Mouse (Mus musculus) E14TG2a.4 (cell line): ENCODE measurements around the gene Fam83g.

Experiments used
- H3K27me3 ChIP-seq: 2 replicates; pipeline ENCODE4 v1.6.1; 2014; ENCODE audit warnings: low read length, control low read depth; ENCODE audit not compliant: insufficient read depth
- H3K36me3 ChIP-seq: 2 replicates; pipeline ENCODE4 v1.6.1; 2014; ENCODE audit warnings: low read length, control low read depth; ENCODE audit not compliant: insufficient read depth
- H3K4me1 ChIP-seq: replicated peaks from 2 replicates; pipeline ENCODE4 v1.6.1; 2014; ENCODE audit warnings: low read depth, low read length, control low read depth
- H3K4me3 ChIP-seq: replicated peaks from 2 replicates; pipeline ENCODE4 v1.5.1; 2014; ENCODE audit warnings: mild to moderate bottlenecking, low read length
- H3K9me3 ChIP-seq: 2 replicates; pipeline ENCODE4 v1.6.1; 2014; ENCODE audit warnings: low read length, control low read depth
- CTCF ChIP-seq: conservative IDR thresholded peaks from 2 replicates; pipeline ENCODE4 v1.5.1; 2014; ENCODE audit warnings: low read length
- NANOG ChIP-seq: IDR thresholded peaks from 2 replicates; pipeline ENCODE4 v1.6.1; 2014; ENCODE audit warnings: borderline replicate concordance, low read length, mixed read lengths
- POU5F1 ChIP-seq: IDR thresholded peaks from 2 replicates; pipeline ENCODE4 v1.6.1; 2014; ENCODE audit warnings: low read length, borderline replicate concordance

The Fam83g gene

DNA sequence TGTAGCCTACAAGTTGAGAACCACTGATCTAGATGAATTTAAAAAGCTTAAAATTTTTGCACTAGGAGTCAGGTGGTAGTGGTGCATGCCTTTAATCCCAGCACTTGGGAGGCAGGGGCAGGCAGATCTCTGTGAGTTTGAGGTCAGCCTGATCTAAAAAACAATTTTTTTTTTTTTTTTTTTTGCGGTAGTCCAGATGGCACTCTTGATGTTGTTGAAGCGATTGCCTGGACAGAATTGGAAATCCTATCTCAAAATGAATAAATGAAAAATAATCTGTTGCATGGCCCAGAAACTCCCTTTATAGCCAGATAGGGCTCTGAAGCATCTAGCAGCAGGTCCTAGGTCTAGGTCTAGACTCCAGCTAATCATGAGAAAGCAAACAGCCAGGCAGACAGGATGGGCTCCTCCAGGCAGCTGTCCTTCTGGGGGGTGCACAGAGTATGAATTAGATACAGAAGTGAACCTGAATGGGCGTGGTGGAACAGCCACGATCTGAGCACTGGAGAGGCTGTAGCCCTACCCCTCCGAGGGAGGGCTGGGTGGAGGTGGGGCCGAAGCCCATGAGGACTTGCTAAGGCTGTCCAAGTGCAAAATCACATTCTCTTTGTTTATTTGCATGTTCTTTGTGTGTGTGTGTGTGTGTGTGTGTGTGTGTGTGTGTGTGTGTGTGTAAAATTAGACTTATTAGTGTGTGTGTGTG, 27.6 kb upstream of the Fam83g start:
- peaks cover 13% of the 10 kb centered on the region for H3K4me1 ChIP-seq
- no peak overlapping the region for H3K4me3 ChIP-seq

DNA sequence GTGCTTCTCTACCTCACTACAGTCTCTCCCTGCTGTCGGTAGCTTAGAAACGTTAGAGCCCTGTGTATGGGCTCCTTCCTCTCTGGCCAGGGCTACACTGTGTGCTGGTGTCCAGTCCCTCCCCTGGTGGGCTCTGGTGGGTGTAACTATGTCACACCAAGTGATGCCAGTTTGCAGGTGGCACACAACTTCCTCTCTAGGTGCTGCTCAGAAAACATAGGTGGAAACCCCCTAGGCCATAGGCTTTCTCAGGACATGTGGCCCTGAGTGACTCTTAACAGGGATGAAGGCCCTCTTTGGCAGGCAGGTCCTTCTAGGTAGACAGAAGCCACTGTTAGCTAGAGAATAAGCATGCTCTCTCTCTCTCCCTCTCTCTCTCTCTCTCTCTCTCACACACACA, 26.5 kb upstream of the Fam83g start:
- H3K27me3 ChIP-seq: peaks cover 52% of the 10 kb centered on the region
- no peak overlapping the region for H3K4me3 ChIP-seq
- no peaks in the 10 kb centered on the region for H3K9me3 ChIP-seq
- TF ChIP-seq CTCF (no peak), POU5F1 (no peak), NANOG (no peak)
- H3K36me3 ChIP-seq: no peaks in the 10 kb centered on the region
- peaks cover 13% of the 10 kb centered on the region for H3K4me1 ChIP-seq

More for the DNA sequence above, 27.6 kb upstream of the Fam83g start:
- no peak for TF ChIP-seq CTCF
- TF ChIP-seq NANOG: no peak
- TF ChIP-seq POU5F1: no peak
- Histone ChIP-seq H3K9me3 (no peaks in the 10 kb centered on the region), H3K36me3 (no peaks in the 10 kb centered on the region), H3K27me3 (peaks cover 41% of the 10 kb centered on the region)

DNA sequence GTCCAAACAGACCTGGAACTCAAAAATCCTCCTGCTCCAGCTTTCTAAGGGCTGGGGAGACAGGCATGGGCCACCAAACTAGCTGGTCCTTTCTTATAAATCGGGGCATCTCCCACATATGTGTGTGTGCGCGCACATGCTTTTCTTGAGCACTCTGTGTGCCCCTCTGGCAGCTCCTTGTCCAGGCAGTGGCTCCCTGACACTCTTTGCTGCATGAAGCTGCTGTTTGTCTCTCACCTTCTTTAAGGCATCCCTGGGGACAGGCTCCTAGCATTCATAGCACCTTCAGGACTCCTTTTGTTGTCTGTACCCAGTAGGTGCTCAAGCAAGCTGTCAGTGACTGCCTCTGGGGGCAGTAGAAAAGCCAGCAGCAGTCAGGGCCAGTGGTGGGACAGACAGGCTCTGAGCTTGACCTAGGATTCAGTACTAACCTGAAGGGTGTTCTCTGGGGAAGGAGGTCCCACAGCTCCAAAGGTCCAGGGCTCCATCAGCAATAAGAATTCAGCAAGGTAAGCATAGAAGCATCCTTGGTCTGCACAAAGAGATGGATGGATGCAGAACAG, 25.4 kb upstream of the Fam83g start:
- Histone ChIP-seq H3K9me3 (no peaks in the 10 kb centered on the region), H3K27me3 (peaks cover 49% of the 10 kb centered on the region), H3K36me3 (no peaks in the 10 kb centered on the region), H3K4me1 (peaks cover 13% of the 10 kb centered on the region), H3K4me3 (no peak overlapping the region)
- TF ChIP-seq CTCF: no peak
- no peak for TF ChIP-seq POU5F1
- no peak for TF ChIP-seq NANOG

DNA sequence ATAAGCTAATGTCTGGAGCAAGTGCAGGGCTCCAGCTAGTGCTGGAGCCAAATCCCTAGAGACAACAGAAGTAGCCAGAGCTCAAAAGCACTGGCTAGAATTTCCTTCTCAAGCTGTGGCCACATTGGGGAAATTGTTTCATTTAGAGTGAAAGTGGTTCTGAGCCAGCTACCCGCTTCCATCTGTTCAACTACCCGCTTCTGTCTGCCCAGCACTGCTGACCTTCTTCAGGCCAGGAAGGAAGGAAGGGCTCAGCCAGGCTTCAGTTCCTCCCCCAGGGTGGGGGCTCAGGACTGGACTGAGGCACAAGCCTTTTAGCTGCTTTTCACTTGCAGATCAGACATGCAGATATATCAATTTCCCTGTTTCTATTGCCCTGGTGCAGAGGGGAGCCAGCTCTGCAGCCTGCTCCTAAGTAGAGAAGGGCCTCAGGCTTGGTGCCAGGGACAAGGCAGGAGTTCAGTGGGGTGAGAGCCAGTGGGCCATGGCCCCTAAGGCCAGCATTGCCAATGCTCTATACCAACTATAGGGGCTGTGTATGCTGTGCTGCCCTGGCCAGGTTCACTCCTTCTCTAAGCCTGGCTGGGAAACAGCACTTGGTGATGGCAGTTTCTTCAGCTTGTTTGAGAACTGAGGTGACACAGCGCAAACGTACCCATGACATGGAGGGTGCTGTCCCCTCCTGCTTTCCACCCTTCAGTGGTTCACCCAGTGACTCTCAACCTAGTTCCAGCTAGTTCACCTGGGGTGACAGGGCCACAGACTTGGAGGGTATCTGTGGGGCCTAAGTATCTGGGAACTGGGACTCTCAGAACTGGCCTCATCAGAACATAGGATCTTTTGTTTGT, 24.7 kb upstream of the Fam83g start:
- Histone ChIP-seq H3K9me3 (no peaks in the 10 kb centered on the region), H3K4me3 (no peak overlapping the region), H3K36me3 (no peaks in the 10 kb centered on the region), H3K4me1 (peaks cover 13% of the 10 kb centered on the region), H3K27me3 (peaks cover 49% of the 10 kb centered on the region)
- TF ChIP-seq NANOG (no peak), CTCF (no peak), POU5F1 (no peak)

DNA sequence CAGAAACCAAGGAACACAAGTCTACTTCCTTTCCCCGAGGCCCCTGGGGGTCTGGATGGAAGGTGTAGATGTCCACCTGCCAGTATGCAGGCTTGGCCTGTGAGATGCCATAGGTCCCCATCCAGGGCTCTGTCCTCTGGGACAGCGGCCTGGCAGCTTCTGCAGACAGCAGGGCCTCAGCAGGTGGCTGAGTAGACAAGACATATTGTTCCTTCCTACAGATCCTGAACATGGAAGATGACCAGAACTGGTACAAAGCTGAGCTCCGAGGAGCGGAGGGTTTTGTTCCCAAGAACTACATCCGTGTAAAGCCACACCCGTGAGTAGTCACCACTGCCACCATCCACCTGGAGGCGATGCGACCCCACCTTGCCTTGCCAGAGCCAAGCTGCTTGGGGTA, 23.9 kb upstream of the Fam83g start:
- H3K27me3 ChIP-seq: peaks cover 42% of the 10 kb centered on the region
- H3K9me3 ChIP-seq: no peaks in the 10 kb centered on the region
- H3K4me3 ChIP-seq: no peak overlapping the region
- peaks cover 13% of the 10 kb centered on the region for H3K4me1 ChIP-seq
- no peaks in the 10 kb centered on the region for H3K36me3 ChIP-seq
- TF ChIP-seq CTCF (no peak), POU5F1 (no peak), NANOG (no peak)

DNA sequence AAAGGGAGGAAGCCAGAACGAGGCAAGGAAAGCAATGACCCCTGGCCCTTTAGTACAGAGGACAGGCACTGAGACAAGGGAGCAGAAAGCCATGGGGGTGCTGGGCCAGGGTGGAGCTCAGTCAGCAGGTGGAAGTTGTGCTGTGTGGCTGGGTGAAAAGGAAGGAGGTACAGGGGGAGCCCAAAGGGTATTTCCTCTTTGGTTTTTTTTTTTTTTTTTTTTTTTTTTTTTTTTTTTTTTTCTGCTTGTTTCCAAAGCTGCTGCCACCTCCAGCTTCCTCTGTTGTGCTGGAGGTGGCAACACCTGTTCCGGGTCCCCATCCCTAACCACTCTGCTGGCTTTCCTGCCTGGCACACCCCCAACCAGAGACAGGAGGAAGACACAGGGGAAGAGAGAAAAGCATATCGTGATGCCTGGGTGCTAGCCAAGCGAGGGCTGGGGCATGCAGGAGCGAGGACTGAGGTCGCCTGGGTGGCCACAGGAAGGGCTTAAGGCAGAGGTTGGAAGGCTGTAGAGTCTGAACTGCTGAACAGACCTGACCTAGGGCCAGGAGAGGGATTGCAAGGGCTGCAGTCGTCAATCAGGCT, 23.0 kb upstream of the Fam83g start:
- Histone ChIP-seq H3K36me3 (no peaks in the 10 kb centered on the region), H3K27me3 (peaks cover 42% of the 10 kb centered on the region), H3K4me1 (peaks cover 13% of the 10 kb centered on the region), H3K9me3 (no peaks in the 10 kb centered on the region), H3K4me3 (no peak overlapping the region)
- TF ChIP-seq CTCF: no peak
- no peak for TF ChIP-seq POU5F1

DNA sequence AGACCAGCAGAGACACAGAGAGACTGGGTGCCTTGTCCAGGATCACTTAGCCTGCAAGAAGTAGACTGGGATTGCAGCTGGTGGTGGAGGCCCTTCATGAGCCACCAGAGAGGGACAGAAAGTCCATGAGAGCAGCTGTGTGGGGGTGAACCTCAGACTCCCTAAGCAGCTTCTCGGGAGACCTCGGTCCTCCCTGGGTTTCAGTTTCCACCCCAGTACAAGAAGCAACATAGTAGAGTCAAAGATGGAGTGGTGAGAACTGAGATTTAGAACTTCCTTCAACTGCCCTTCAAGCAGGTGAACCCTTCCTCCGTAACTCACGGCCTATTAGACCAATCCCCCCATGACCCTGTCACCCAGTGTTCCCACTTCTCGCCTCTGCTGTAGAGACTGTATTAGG, 21.7 kb upstream of the Fam83g start:
- Histone ChIP-seq H3K36me3 (no peaks in the 10 kb centered on the region), H3K27me3 (peaks cover 44% of the 10 kb centered on the region), H3K9me3 (no peaks in the 10 kb centered on the region), H3K4me3 (no peak overlapping the region), H3K4me1 (peaks cover 5% of the 10 kb centered on the region; the same call in 1 of the 2 replicates)
- TF ChIP-seq POU5F1: no peak
- no peak for TF ChIP-seq NANOG
- TF ChIP-seq CTCF: no peak

DNA sequence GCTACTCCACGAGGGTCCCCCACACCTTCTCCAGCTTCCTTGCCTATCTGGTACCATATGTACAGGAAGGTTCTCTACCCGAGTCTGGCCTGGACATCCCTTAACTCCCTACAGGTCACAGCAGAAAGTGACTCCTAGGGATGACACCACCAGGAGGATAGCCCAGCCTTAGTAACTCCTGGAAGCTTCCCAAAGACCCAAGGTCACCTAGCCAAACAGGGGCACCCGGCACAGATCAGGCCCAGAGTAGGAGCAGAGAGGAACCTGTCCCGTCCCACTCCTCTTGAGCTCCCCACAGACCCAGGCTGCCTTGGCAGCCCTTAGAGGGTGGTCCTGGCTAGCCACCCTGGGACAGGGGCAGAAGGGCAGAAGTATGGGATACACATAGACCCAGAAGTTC, 18.5 kb upstream of the Fam83g start:
- H3K27me3 ChIP-seq: peaks cover 53% of the 10 kb centered on the region
- H3K36me3 ChIP-seq: no peaks in the 10 kb centered on the region
- no peaks in the 10 kb centered on the region for H3K9me3 ChIP-seq
- no peak overlapping the region for H3K4me3 ChIP-seq
- peaks cover 9% of the 10 kb centered on the region for H3K4me1 ChIP-seq
- TF ChIP-seq NANOG: no peak
- TF ChIP-seq POU5F1: no peak
